Mouse (Mus musculus): ENCODE measurements at regions not wholly inside any gene's neighbourhood (a gene's known extent, or its start where the extent isn't known, plus 50 kb on each side); places are given as distances from the start of the nearest gene placed in this dataset.

- no peak for DNase-seq (ENCODE audit: low spot score)
Measured at GRCm38 (mm10) chr10:96427407-96427806, 189.4 kb upstream of the Btg1 start.

- no peak for DNase-seq (ENCODE audit: low spot score)
Measured at GRCm38 (mm10) chr10:96430142-96430541, 186.7 kb upstream of the Btg1 start.

- no peak for DNase-seq (ENCODE audit: low spot score)
Measured at GRCm38 (mm10) chr10:96435109-96435508, 181.7 kb upstream of the Btg1 start.

- no peak for DNase-seq (ENCODE audit: low spot score)
Measured at GRCm38 (mm10) chr10:96438398-96439103, 178.3 kb upstream of the Btg1 start.

GRCm38 (mm10) chr10:96442165-96442564 is 174.6 kb upstream of the Btg1 start:
- DNase-seq (ENCODE audit: low spot score) = no peak

GRCm38 (mm10) chr10:96450266-96450665 is 166.5 kb upstream of the Btg1 start:
- no peak for DNase-seq (ENCODE audit: low spot score)

GRCm38 (mm10) chr10:96454857-96455256 is 161.9 kb upstream of the Btg1 start:
- DNase-seq (ENCODE audit: low spot score) = no peak

- no peak for DNase-seq (ENCODE audit: low spot score)
Measured at GRCm38 (mm10) chr10:96458551-96458950, 158.3 kb upstream of the Btg1 start.

- no peak for DNase-seq (ENCODE audit: low spot score)
Measured at GRCm38 (mm10) chr10:96459186-96459585, 157.6 kb upstream of the Btg1 start.

- no peak for DNase-seq (ENCODE audit: low spot score)
Measured at GRCm38 (mm10) chr10:96460151-96460550, 156.7 kb upstream of the Btg1 start.

- no peak for DNase-seq (ENCODE audit: low spot score)
Measured at GRCm38 (mm10) chr10:96460617-96461338, 156.0 kb upstream of the Btg1 start.

GRCm38 (mm10) chr10:96465967-96466366 is 150.8 kb upstream of the Btg1 start:
- DNase-seq (ENCODE audit: low spot score) = no peak

- no peak for DNase-seq (ENCODE audit: low spot score)
Measured at GRCm38 (mm10) chr10:96466845-96467244, 150.0 kb upstream of the Btg1 start.

GRCm38 (mm10) chr10:96467661-96468060 is 149.1 kb upstream of the Btg1 start:
- no peak for DNase-seq (ENCODE audit: low spot score)

- DNase-seq (ENCODE audit: low spot score) = no peak
Measured at GRCm38 (mm10) chr10:96471523-96471922, 145.3 kb upstream of the Btg1 start.

- no peak for DNase-seq (ENCODE audit: low spot score)
Measured at GRCm38 (mm10) chr10:96479350-96479749, 137.5 kb upstream of the Btg1 start.

GRCm38 (mm10) chr10:96479786-96480185 is 137.0 kb upstream of the Btg1 start:
- DNase-seq (ENCODE audit: low spot score) = no peak

- DNase-seq (ENCODE audit: low spot score) = no peak
Measured at GRCm38 (mm10) chr10:96480453-96481324, 136.1 kb upstream of the Btg1 start.

GRCm38 (mm10) chr10:96481325-96481638 is 135.5 kb upstream of the Btg1 start:
- no peak for DNase-seq (ENCODE audit: low spot score)

- DNase-seq (ENCODE audit: low spot score) = no peak
Measured at GRCm38 (mm10) chr10:96486724-96487123, 130.1 kb upstream of the Btg1 start.

GRCm38 (mm10) chr10:96493706-96494105 is 123.1 kb upstream of the Btg1 start:
- DNase-seq (ENCODE audit: low spot score) = no peak

GRCm38 (mm10) chr10:96496700-96497099 is 120.1 kb upstream of the Btg1 start:
- no peak for DNase-seq (ENCODE audit: low spot score)

GRCm38 (mm10) chr10:96497482-96497881 is 119.3 kb upstream of the Btg1 start:
- no peak for DNase-seq (ENCODE audit: low spot score)
